Mouse (Mus musculus): ENCODE data around the gene Zc3h14. TPM values are rescaled to one million over a fixed set of nuclear protein-coding genes. Genes with fewer than 3 reads are reported as not detected.

The Zc3h14 gene
- polyA plus RNA-seq, 1 experiment from 2014 or later, result 152 TPM

- Histone ChIP-seq H3K9me3 (no peaks in the 10 kb centered on the region), H3K4me2 (no peak overlapping the region), H3K4me3 (replicated peaks) (no peak overlapping the region), H3K4me1 (replicated peaks) (no peaks in the 10 kb centered on the region), H3K27ac (no peak overlapping the region), H3K27me3 (no peaks in the 10 kb centered on the region), H3K9ac (replicated peaks) (no peak overlapping the region), H3K36me3 (peaks cover 54% of the 10 kb centered on the region)
- WGBS, result 91% methylated on average over 3 of the region's 3 CpGs
- ATAC-seq (ENCODE audit: insufficient number of reproducible peaks, insufficient read depth, low FRiP score, low TSS enrichment, low read depth), result no peak
Observed at GRCm38 (mm10) chr12:98795731-98796318, 49.1 kb downstream of the Zc3h14 start.

- H3K9me3 ChIP-seq, result no peaks in the 10 kb centered on the region
- ATAC-seq (ENCODE audit: insufficient number of reproducible peaks, insufficient read depth, low FRiP score, low TSS enrichment, low read depth), result no peak
- peaks cover 11% of the 10 kb centered on the region for H3K36me3 ChIP-seq
- H3K4me3 ChIP-seq (replicated peaks), result no peak overlapping the region
- 78% methylated on average over 5 of the region's 5 CpGs for whole genome bisulfite sequencing
- H3K27me3 ChIP-seq, result no peaks in the 10 kb centered on the region
- no peak overlapping the region for H3K4me2 ChIP-seq
- H3K27ac ChIP-seq, result no peak overlapping the region
- peaks cover 6% of the 10 kb centered on the region for H3K4me1 ChIP-seq (replicated peaks)
- no peak overlapping the region for H3K9ac ChIP-seq (replicated peaks)
Observed at GRCm38 (mm10) chr12:98800334-98800733, 53.6 kb downstream of the Zc3h14 start.

DNA sequence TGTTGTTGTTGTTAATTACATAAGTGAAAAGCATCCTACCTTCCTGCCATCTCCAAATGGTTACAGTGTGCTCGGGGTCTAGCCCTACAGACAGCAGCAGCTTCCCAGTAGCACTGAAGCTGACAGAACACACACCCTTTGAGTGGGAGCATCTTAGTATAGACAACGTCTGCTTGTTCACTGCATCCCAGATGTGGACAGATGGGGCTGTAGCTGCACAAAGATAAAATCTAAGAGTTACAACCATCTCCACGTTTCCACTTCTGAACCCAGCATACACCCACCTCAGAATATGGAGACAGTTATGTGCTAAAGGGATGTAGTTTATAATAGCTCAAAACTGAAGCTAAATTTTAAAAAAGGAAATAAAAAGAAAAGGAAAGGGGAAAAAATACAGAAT is 55.5 kb downstream of the Zc3h14 start:
- no peak for ATAC-seq (ENCODE audit: insufficient number of reproducible peaks, insufficient read depth, low FRiP score, low TSS enrichment, low read depth)
- no peaks in the 10 kb centered on the region for H3K9me3 ChIP-seq
- 66% methylated on average over 3 of the region's 3 CpGs for WGBS
- no peak overlapping the region for H3K4me2 ChIP-seq
- H3K27ac ChIP-seq, result no peak overlapping the region
- no peaks in the 10 kb centered on the region for H3K27me3 ChIP-seq
- peaks cover 3% of the 10 kb centered on the region; the same call in 1 of the 2 replicates for H3K36me3 ChIP-seq
- peaks cover 6% of the 10 kb centered on the region for H3K4me1 ChIP-seq (replicated peaks)
- no peak overlapping the region for H3K4me3 ChIP-seq (replicated peaks)
- no peak overlapping the region for H3K9ac ChIP-seq (replicated peaks)

GRCm38 (mm10) chr12:98804078-98804748 is 57.4 kb downstream of the Zc3h14 start:
- Histone ChIP-seq H3K4me1 (replicated peaks) (peaks cover 6% of the 10 kb centered on the region), H3K4me3 (replicated peaks) (no peak overlapping the region), H3K27ac (no peak overlapping the region), H3K27me3 (no peaks in the 10 kb centered on the region), H3K9ac (replicated peaks) (no peak overlapping the region), H3K36me3 (no peaks in the 10 kb centered on the region), H3K4me2 (no peak overlapping the region), H3K9me3 (no peaks in the 10 kb centered on the region)
- no peak for ATAC-seq (ENCODE audit: insufficient number of reproducible peaks, insufficient read depth, low FRiP score, low TSS enrichment, low read depth)
- 80% methylated on average over 3 of the region's 3 CpGs for WGBS

GRCm38 (mm10) chr12:98820781-98821180 is 74.0 kb downstream of the Zc3h14 start:
- H3K36me3 ChIP-seq, result no peaks in the 10 kb centered on the region; the same call in 1 of the 2 replicates
- WGBS, result 83% methylated on average over 2 of the region's 2 CpGs
- no peaks in the 10 kb centered on the region for H3K9me3 ChIP-seq

DNA sequence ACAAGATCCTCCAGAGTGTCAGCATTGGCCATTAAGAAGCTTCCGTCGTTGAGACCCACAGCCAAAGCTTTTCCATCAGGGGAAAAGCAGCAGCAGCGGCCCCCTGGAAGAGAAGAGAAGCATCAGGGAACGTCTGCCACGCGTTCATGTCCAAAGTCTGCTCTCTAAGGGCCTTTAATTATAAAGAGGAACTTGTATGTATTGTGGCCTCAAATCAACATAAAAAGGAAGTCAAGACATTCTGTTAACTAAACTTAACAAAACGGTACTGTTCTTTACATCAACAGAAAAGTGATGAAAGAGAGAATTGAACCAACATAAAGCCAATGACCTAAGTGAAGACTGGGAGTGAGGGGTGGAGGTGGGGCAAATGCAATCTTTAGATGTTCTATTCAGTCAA is 84.4 kb downstream of the Zc3h14 start:
- H3K4me1 ChIP-seq (replicated peaks), result no peaks in the 10 kb centered on the region
- H3K36me3 ChIP-seq, result peaks cover 3% of the 10 kb centered on the region; the same call in 1 of the 2 replicates
- no peak overlapping the region for H3K27ac ChIP-seq
- no peaks in the 10 kb centered on the region for H3K9me3 ChIP-seq
- H3K4me2 ChIP-seq, result no peak overlapping the region
- WGBS, result 85% methylated on average over 7 of the region's 7 CpGs
- H3K27me3 ChIP-seq, result no peaks in the 10 kb centered on the region
- H3K9ac ChIP-seq (replicated peaks), result no peak overlapping the region
- H3K4me3 ChIP-seq (replicated peaks), result no peak overlapping the region
- no peak for ATAC-seq (ENCODE audit: insufficient number of reproducible peaks, insufficient read depth, low FRiP score, low TSS enrichment, low read depth)

More at GRCm38 (mm10) chr12:98820781-98821180, 74.0 kb downstream of the Zc3h14 start:
- Histone ChIP-seq H3K4me1 (replicated peaks) (no peaks in the 10 kb centered on the region), H3K4me3 (replicated peaks) (no peak overlapping the region), H3K9ac (replicated peaks) (no peak overlapping the region), H3K27me3 (no peaks in the 10 kb centered on the region), H3K4me2 (no peak overlapping the region), H3K27ac (no peak overlapping the region)
- no peak for ATAC-seq (ENCODE audit: insufficient number of reproducible peaks, insufficient read depth, low FRiP score, low TSS enrichment, low read depth)

- Histone ChIP-seq H3K4me3 (replicated peaks) (no peak overlapping the region), H3K36me3 (peaks cover 3% of the 10 kb centered on the region; the same call in 1 of the 2 replicates), H3K27me3 (no peaks in the 10 kb centered on the region), H3K9ac (replicated peaks) (no peak overlapping the region), H3K4me2 (no peak overlapping the region), H3K9me3 (no peaks in the 10 kb centered on the region), H3K27ac (no peak overlapping the region), H3K4me1 (replicated peaks) (no peaks in the 10 kb centered on the region)
- 82% methylated on average over 8 of the region's 8 CpGs for whole genome bisulfite sequencing
- ATAC-seq (ENCODE audit: insufficient number of reproducible peaks, insufficient read depth, low FRiP score, low TSS enrichment, low read depth), result no peak
Observed at GRCm38 (mm10) chr12:98832929-98833598, 86.3 kb downstream of the Zc3h14 start.

- Histone ChIP-seq H3K9ac (replicated peaks) (no peak overlapping the region), H3K4me3 (replicated peaks) (no peak overlapping the region), H3K4me2 (no peak overlapping the region), H3K36me3 (peaks cover 3% of the 10 kb centered on the region; the same call in 1 of the 2 replicates), H3K9me3 (no peaks in the 10 kb centered on the region), H3K4me1 (replicated peaks) (no peaks in the 10 kb centered on the region), H3K27me3 (no peaks in the 10 kb centered on the region), H3K27ac (no peak overlapping the region)
- no peak for ATAC-seq (ENCODE audit: insufficient number of reproducible peaks, insufficient read depth, low FRiP score, low TSS enrichment, low read depth)
- 51% methylated on average over 1 of the region's 1 CpGs for WGBS
Observed at GRCm38 (mm10) chr12:98833901-98834300, 87.1 kb downstream of the Zc3h14 start.

GRCm38 (mm10) chr12:98834879-98835278 is 88.1 kb downstream of the Zc3h14 start:
- Histone ChIP-seq H3K36me3 (peaks cover 3% of the 10 kb centered on the region; the same call in 1 of the 2 replicates), H3K4me3 (replicated peaks) (no peak overlapping the region), H3K4me2 (no peak overlapping the region), H3K27me3 (no peaks in the 10 kb centered on the region), H3K27ac (no peak overlapping the region), H3K4me1 (replicated peaks) (no peaks in the 10 kb centered on the region), H3K9ac (replicated peaks) (no peak overlapping the region), H3K9me3 (no peaks in the 10 kb centered on the region)
- no peak for ATAC-seq (ENCODE audit: insufficient number of reproducible peaks, insufficient read depth, low FRiP score, low TSS enrichment, low read depth)
- WGBS, result 81% methylated on average over 2 of the region's 2 CpGs

- 79% methylated on average over 2 of the region's 2 CpGs for WGBS
- Histone ChIP-seq H3K4me2 (no peak overlapping the region), H3K4me3 (replicated peaks) (no peak overlapping the region), H3K9ac (replicated peaks) (no peak overlapping the region), H3K27me3 (no peaks in the 10 kb centered on the region), H3K36me3 (peaks cover 3% of the 10 kb centered on the region; the same call in 1 of the 2 replicates), H3K4me1 (replicated peaks) (no peaks in the 10 kb centered on the region), H3K9me3 (no peaks in the 10 kb centered on the region), H3K27ac (no peak overlapping the region)
- ATAC-seq (ENCODE audit: insufficient number of reproducible peaks, insufficient read depth, low FRiP score, low TSS enrichment, low read depth), result no peak
Observed at GRCm38 (mm10) chr12:98835466-98835865, 88.7 kb downstream of the Zc3h14 start.
